Mouse (Mus musculus) T-helper 1 cell (primary cell): ENCODE results near the gene Leng1.
"Not testable (repeated sequence)": the region's sequence is repeated elsewhere in the genome, so short reads cannot be mapped to it uniquely, and the experiment has no call there.

ENCODE experiments used
- in situ Hi-C: fragments of 300-600 bp; cut with MboI, MseI; formaldehyde crosslinking; loops from one replicate; pipeline ENCODE4 v1.15.1; 2025; ENCODE audit warnings: high pct_unique_total_duplicates

Leng1 gene

GRCm38 (mm10) chr7:3665215-3666114 is at the start of gene Leng1:
Gene Leng1, minus strand, starts transcription at chr7:3665840.
- in situ Hi-C loops, result no loop called here

- in situ Hi-C loops, result loop anchor here (5.0 kb wide), 1 partner anchor 177 kb away; no protein-coding TSS in a partner anchor
Observed at GRCm38 (mm10) chr7:3715249-3715648, 49.6 kb upstream of the Leng1 start.

- in situ Hi-C loops, result loop anchor here (5.0 kb wide), 1 partner anchor 65 kb away; no protein-coding TSS in a partner anchor
Observed at GRCm38 (mm10) chr7:3712264-3712942, 46.8 kb upstream of the Leng1 start.

GRCm38 (mm10) chr7:3709000-3709399 is 43.4 kb upstream of the Leng1 start:
- in situ Hi-C loops, result no loop called here

- in situ Hi-C loops, result not testable (repeated sequence)
Observed at GRCm38 (mm10) chr7:3708447-3708980, 42.9 kb upstream of the Leng1 start.

GRCm38 (mm10) chr7:3707568-3708413 is 42.2 kb upstream of the Leng1 start:
- in situ Hi-C loops, result no loop called here

GRCm38 (mm10) chr7:3707027-3707426 is 41.4 kb upstream of the Leng1 start:
- in situ Hi-C loops, result no loop called here

- in situ Hi-C loops, result no loop called here
Observed at GRCm38 (mm10) chr7:3706343-3706934, 40.8 kb upstream of the Leng1 start.

- in situ Hi-C loops, result no loop called here
Observed at GRCm38 (mm10) chr7:3705911-3706310, 40.3 kb upstream of the Leng1 start.

GRCm38 (mm10) chr7:3705461-3705860 is 39.8 kb upstream of the Leng1 start:
- in situ Hi-C loops, result not testable (repeated sequence)

GRCm38 (mm10) chr7:3704475-3704874 is 38.8 kb upstream of the Leng1 start:
- in situ Hi-C loops, result no loop called here

GRCm38 (mm10) chr7:3703879-3704441 is 38.3 kb upstream of the Leng1 start, which contains the start of gene Rps9:
Gene Rps9, plus strand, starts transcription at chr7:3703993.
- in situ Hi-C loops, result no loop called here

GRCm38 (mm10) chr7:3703148-3703878 is 37.7 kb upstream of the Leng1 start:
- in situ Hi-C loops, result no loop called here

- in situ Hi-C loops, result no loop called here
Observed at GRCm38 (mm10) chr7:3698471-3698870, 32.8 kb upstream of the Leng1 start.

- in situ Hi-C loops, result not testable (repeated sequence)
Observed at GRCm38 (mm10) chr7:3694949-3695305, 29.3 kb upstream of the Leng1 start.

- in situ Hi-C loops, result no loop called here
Observed at GRCm38 (mm10) chr7:3694076-3694948, 28.7 kb upstream of the Leng1 start.

GRCm38 (mm10) chr7:3693809-3694075 is 28.1 kb upstream of the Leng1 start:
- in situ Hi-C loops, result no loop called here

GRCm38 (mm10) chr7:3692987-3693808 is 27.6 kb upstream of the Leng1 start, which contains the start of gene Mboat7:
Gene Mboat7, minus strand, starts transcription at chr7:3693523.
- in situ Hi-C loops, result no loop called here
